Mouse (Mus musculus): ENCODE measurements around the gene Apol6.
A peak's percentile ranks its signal among the peaks of the same experiment; 100 is the strongest.

The Apol6 gene

DNA sequence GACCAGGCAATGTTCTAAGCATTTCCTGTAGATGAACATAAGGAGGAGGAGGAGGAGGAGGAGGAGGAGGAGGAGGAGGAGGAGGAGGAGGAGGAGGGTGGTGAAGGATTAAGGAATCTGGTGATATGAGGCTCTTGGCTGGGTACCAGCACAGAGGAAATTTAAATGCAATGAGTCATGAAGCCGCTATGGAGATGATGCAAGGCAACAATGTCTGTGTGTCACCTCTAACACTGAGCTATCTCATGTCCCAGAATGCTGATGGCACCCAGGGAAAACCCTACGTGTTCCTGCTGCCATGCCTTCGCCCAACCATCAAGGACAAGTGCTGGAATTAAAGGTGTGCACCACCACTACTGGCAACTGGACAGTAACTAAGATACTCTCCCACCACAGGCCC is 24.5 kb downstream of the Apol6 start:
- no peak for ATAC-seq (ENCODE audit: low TSS enrichment)

DNA sequence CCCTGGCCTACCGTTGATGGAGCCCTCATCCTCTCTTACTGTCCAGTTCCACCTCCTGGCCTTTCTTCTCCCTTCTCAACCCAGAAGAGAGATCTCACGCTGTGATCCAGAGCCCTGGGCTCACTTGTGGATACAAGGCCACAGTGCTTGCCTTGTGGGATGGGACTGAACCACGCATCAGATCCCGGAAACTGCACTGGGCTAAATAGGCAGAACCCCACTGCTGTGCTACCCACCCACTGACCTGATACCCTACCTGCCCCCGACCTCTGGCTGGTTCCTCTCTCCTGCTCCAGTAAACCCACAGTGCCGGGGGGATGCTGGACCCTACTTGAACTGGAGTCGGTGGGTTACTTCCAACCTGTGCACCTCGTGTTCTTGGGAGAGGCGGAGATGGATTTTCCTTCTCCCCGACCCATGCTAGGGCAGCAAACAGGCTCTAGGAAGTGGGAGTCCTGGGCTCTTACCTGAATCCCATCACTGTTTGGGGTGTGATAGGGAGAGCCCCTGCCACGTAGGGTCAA is 26.3 kb downstream of the Apol6 start:
- no peak for ATAC-seq (ENCODE audit: low TSS enrichment)

DNA sequence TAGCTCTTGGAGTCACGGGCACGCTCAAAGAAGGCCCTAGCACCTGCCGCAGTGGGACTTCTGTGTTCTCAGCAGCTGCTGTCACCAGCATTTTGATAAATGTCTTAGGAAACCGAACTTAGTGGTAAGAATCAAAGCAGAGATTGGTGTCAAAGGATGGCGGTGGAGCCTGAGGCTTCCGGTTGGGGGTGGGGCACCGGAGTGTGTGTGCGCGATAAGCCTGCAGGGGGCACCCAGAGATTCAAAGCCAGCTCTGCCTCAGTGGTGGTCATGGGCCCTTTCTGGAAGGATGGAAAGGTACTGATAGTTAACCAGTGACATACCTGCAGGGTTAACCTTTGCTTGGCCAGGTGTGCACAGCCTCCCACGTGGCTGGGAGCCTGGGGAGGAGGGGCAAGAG is 27.0 kb downstream of the Apol6 start:
- ATAC-seq (ENCODE audit: low TSS enrichment): peak; percentile 27; the same call in 1 of the 2 replicates

DNA sequence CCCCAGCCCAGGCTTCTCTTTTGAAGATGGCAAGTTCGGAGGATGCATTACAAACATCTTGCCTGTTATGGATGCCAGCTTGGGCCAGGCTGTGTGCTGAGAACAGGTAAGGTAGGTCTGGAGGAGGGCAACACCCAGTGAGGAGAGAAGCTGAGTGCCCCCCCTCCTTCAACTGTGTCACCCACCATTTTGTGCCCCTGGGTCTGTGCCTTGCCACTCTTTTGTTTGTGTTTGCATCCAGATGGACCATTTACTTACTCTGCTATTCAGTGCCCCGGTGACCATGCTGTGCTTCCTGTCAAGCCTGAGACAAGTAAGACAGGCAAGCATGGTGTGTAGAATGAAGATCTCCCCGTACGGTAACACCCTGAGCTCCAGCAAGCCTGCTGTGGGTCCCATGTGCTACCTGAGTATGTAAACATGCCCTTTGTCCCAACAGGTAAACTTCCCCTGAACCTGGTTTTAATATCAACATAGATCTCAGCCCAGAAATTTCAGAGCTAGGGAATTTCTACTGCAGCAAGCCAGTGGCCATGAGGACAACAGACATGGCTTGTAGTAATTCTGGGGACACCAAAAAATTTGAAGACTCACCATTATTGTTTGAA is 28.1 kb downstream of the Apol6 start:
- ATAC-seq (ENCODE audit: low TSS enrichment): no peak

DNA sequence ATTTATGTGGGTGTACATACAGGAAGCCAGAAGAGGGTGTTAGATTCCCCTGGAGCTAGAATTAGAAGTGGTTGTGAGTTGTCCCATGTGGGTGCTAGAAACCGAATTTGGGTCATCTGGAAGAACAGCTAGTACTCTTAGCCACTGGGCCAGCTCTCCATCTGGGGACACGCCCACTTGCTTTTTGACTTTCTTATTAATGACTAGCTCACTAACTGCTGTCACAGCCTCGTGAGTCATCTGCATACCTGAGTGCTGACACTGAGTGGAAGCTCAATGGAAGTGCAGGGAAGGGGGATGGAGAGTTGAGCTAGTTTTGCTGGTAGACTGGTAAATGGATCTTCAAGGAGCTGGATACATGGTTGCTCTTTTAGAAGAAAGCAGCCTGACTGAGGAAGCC is 32.0 kb downstream of the Apol6 start:
- ATAC-seq (ENCODE audit: low TSS enrichment): peak; percentile 26; the same call in 1 of the 2 replicates

DNA sequence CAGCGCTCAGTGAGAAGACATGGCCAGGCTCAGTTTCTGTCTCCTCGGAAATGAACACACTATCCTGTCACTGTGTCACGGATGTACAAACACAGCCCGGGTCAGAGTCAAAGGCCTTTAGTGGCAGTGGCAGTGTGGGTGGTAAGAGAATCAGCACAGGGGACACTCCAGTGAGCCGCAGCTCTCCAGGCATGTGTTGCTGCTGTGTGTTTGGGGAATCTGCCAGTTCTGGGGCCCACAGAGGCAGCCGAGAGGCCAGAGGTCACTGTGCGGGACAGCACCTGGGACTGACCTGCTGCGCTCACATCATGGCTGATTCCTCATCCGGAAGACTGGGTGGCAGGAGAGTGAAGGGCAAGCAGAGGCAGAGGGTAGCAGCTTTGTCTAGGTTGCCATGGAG is 33.4 kb downstream of the Apol6 start:
- ATAC-seq (ENCODE audit: low TSS enrichment): no peak

DNA sequence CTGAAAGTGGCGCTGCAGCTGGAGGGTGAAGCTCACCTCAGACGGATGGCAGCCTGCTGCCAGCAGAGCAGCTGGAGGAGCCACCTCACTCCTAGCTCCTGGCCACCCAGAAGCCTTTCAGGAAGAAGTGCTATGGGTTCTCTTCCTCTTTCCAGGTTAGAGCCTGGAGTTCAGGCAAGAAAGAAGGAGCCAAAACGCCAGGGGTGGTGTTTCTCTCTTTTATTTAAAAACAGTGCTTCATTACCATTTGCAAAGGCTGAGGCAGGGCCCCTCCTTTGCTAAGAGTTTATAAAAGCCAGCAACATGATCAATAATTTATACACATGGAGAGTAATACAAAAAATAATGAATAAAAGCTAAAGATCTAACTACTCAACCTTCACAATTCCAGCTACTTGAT is 34.3 kb downstream of the Apol6 start:
- no peak for ATAC-seq (ENCODE audit: low TSS enrichment)

DNA sequence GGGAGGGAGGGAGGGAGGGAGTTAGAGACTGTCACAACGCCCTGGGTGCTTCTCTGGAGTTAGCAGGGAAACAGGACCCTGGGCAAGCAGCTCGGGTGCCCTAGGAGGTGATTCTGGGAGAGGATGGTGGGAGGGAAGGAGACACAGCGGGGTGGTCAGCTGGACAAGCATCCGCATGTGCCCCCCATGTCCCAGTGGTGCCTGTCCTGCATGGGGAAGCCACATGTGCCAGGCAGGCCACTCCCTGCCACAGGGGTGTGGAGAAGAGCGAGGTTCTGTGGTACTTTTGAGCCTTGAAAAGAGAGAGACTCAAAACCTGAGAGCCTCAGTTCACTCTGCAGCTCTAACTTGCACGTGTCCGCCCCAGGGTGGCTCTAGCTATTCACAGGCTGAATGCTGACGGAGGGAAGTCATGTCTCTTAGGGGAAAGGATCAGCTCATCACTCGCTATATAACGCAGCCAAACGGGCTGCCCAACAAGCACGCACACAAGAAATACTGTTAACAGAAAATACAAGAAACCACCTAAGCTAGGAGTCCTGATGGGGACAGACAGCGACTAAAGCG is 34.8 kb downstream of the Apol6 start:
- no peak for ATAC-seq (ENCODE audit: low TSS enrichment)

DNA sequence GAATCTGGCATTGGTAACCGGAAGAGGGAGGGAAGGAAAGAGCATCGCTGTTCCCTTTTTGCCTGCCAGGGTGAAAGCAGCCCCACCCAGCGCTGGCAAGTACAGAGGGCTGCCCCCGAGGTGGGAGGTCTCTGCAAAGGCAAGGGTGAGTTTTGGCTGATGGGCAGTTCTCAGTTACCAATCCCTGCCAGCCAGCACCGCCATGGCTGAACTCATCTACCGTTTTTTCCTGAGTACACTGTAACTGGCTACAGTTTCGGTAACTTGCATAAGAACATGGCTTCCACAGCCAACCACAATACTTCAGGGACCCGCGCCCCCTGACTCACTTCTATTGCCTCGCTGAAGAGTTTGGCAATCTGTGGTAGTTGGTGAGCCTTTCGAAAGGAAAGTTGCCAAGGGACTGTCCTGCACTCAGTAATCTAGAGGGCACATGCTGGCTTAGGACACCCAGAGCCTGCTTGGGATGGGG is 35.4 kb downstream of the Apol6 start:
- no peak for ATAC-seq (ENCODE audit: low TSS enrichment)

DNA sequence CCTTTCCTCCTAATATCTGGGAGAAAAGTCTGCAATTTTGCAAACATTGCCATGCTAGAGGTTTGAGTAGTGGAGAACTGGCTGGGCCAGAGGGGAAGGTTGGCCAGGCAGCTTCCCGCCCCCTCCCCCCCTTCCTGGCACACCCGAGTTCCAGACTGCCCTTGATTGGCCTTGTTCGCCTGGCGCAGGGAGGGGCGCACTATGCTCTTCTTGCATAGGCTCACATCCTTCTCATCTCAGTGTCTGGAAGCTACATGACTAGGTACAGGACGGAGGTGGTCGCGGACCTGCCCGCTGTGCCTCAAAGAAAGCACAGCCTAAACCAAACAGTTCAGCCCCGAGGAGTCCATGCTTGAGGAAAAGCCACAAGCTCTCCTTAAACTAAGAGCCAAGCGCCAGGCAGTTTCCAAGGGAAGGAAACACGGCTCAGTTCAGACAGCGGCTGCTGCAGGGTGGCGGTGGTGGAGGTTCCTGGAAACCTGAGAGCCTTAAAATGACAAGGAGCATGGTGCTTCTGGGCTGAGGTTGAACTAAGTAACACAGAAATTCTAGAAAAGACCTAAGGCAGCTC is 36.2 kb downstream of the Apol6 start:
- ATAC-seq (ENCODE audit: low TSS enrichment): no peak

DNA sequence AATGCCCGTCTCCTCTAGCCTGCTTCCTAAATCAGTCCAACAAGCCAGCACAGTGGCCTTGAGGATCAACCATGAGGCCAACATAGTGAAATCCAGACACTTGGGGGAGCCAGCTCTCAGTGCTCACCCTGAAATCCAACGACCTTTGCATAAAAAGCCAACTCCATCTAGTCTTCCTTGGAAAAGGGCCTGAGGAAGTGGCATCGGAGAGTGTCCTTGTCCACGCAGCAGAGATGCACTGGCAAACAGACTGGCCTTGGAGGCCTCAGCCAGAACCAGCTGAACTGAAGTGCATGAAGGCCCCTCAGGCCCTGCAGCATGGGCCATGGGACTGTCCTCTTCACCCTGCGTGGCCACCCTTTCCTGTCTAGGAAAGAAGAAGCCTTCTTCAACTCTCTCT is 36.9 kb downstream of the Apol6 start:
- no peak for ATAC-seq (ENCODE audit: low TSS enrichment)

DNA sequence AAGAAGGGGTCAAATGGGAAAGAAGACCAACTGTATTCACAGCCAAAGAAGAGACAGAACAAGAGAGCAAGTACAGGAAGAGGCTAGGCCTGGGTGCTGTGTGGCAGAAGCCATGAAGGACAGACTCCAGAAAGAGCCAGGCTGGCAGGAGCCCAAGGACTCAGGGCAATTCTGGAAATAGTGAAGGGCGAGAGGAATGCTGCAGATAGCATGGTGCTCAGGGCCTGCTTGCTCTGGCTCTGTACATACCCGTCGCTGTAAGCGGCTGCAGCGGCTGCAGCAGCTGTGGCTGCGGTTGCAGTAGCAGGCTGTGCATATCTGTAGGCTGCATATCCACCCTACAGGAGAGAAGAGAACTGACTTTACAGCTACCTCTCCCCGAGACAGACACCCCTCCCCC is 41.3 kb downstream of the Apol6 start:
- peak; percentile 18; the same call in 1 of the 2 replicates for ATAC-seq (ENCODE audit: low TSS enrichment)

DNA sequence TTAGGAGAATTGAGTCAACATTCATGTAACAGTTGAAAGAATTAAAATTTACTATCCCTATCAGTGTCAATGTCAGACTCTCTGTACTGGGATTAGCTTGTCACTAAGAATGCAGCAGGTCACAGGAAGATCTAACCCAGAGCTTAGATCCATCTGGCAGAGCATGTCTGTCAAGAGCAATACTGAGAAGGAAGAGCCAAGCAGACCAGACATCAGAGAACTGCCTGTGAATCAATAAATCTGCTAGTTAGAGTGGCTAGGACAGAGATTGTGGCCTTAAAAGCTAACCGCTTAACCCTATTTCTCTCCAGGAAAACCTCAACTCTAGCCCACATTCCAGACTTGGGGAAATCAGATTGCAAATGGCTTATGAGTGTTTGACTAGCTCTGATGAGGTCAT is 42.0 kb downstream of the Apol6 start:
- ATAC-seq (ENCODE audit: low TSS enrichment): no peak

DNA sequence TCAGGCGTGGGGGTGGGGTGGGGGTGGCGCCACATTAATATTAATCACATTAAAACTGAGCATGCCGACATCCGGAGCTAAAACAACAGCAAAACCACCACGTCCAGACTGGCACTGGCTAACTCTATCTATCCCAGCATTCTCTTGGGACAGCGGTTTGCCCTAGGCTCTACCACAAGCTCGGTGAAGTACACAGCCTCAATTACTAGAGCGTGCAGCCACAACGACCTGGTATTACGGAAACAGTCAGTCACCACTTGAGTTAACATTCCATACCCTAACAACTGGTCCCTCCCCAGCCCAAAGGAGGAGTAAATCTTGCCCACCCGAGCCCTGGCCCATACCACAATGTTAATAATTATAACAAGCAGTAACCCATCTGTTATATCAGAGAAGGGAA is 44.7 kb downstream of the Apol6 start:
- no peak for ATAC-seq (ENCODE audit: low TSS enrichment)

DNA sequence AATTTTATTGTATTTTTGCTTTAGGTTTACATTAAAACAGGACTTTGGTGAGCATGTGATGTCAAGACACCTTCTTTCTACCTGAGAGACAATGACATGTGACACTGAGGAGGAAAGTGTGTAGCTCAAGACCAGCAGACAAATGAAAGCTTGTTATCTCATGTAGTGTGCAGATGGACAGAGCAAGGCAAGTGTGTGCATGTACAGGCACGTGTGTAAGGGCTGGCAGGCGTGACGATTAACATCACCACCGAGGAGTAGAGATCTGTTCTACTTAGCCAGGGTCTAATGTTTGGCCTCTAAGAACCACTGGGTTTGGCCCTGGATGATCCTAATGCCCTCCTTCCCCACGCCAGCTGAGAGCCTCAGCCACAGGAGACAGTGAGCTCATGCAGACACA is 46.0 kb downstream of the Apol6 start:
- ATAC-seq (ENCODE audit: low TSS enrichment): no peak

DNA sequence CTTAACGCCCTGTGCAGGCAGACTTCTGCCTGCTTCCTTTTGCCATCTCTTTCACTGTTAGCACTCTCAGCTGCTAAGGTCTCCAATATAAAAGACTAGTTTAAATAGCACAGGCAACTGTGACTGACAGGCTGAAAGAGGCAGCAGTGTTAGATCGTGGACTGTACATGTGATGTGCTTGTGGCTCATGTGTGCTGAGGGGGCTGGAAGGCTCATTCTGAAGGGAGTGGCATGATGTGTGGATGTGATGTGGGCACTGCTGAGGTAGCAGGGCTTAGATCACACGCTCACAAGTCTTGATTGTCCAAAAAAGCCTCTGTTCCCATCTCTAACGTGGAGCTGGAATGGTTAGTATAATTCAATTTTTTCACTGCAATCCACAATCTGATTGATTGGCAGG is 46.9 kb downstream of the Apol6 start:
- peak; percentile 74 for ATAC-seq (ENCODE audit: low TSS enrichment)

DNA sequence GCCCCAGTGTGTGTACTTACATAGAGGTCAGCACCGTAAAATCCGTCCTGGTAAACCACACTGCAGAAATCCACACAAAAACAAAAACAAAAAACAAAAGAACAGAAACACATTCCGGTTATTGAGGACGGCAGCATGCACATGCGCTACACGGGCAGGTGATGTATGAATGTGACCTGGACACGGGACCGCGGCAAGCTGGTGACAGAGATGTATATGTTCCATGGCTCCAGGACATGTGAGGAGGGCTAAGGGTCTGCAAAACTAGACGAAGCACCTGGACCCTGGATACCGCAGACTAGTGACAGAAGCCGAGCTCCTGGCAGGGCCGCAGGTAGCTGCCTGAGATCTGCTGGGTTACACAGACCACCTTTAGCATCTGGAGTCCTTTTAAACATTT is 49.9 kb downstream of the Apol6 start:
- ATAC-seq (ENCODE audit: low TSS enrichment): no peak

DNA sequence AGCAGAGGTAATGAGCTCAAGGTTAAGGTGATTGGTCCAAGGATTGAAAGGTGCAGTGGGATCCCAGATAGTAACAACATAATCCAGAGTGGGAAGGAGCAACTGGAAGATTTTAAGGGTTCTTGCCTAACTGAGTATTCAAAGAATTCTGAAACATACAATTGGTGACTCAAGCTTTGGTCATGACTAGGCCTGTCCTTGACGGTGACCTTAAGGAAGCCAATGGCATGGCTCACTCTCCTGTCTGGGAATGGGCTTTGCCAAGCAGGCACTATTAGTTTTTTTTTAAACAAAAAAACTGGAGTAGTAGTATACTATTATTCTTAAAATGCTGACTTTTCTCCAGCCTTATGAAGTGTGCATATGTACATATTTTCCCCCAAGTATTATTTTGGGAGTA is 50.7 kb downstream of the Apol6 start:
- ATAC-seq (ENCODE audit: low TSS enrichment): no peak

DNA sequence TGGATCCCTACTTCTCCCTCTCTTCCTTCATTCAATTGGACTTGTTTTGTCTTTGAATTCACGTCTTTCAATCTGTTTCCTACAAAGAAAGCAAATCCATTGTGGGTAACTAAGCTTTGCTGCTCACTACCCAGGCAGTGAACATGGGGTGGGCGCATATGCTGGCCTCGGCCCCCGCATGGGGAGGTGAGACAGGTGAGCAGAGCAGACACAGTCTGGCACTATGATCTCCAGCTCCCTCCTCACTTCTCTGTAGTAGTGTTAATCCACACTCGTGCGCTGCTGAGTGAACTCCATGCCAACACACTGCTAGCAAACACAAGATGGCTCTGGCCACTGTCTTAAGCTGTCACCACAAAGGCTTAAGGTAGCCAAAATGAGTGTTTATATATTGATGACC is 52.8 kb downstream of the Apol6 start:
- no peak for ATAC-seq (ENCODE audit: low TSS enrichment)

DNA sequence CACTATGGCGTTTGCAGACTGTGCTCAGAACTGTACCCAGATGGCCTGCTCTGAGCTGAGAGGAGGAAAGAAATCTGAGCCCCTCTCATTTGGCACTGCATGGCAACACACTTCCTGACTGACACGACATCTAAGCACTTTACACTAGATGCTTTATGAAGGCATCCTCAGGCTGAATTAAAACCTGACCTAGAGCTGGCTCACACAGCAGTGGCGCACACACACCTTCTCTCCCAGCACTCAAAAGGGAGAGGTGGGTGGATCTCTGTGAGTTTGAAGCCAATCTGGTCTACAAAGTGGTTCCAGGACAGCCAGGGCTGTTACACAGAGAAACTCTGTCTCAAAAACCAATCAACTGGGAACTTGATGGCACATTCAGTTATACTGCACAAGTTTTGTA is 55.2 kb downstream of the Apol6 start:
- peak; percentile 76 for ATAC-seq (ENCODE audit: low TSS enrichment)

DNA sequence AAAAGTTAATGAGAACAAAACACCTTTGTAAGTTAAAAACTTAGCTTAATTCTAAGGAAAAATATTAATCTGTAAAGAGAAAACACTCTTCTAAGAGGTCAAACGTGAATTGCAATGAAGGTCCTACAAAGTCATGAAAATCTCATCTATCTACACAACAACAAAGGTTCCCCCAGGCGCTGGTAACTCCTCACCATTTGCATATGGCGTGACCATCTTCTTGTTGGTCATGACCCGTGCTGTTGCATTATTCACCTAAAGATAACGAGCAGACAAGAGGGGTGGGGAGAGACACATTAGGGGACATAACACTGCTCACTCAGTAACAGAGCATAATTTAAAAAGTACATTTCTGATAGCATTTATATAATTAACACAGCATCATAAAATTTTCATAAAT is 58.2 kb downstream of the Apol6 start:
- ATAC-seq (ENCODE audit: low TSS enrichment): no peak

DNA sequence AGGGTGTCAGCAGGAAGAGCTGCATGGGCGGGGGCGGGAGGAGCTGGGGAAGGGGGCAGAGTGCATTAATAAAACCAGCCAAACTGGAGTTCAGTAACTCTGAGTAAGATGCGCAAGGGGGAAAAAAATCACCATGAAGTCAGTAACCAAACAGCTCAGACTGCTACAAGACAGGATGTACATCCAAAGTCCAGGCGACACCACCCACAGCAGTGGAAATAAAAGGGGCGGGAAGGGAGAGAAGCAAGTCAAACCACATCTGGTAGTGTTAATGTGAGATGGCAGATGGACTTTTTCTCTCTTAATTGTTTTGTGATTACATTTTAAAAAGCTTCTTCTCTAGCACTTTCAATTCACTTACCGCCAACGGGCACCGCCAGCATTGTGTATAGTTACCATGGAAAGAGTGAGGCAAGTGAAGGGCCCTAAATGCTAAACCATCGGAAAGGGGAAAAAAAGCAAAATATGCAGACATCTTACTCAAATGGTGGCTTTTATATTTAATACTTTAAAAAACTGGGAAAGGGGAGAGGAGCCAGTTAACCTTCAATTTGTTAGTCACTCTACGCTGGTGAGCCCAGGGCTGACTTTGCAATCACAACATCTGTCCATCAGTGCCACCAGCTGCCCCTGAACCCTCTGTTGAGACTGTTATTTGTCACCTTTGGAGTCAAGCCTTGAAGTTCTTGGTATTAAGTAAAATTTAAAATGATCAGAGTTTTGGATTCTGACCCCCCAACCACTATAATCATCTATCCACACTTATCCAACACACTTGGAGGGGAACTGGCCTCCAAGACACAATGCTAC is 60.0 kb downstream of the Apol6 start:
- ATAC-seq (ENCODE audit: low TSS enrichment): no peak

DNA sequence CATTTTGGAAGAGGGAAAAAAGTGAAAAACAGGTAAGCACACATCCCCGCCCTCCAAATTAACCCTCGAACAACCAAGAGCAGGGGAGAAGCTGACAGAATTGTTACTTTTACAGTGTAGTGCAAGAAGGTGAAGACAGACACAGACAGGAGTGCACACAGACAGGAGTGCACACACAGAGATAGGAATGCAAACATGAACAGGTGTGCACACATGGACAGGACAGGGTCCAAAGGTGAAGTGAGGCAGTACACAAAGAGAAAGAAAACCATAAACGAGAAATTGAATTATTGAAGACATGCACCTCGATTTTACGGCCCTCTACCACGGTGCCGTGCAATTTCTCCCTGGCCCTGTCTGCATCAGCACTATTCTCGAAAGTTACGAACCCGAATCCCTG is 60.7 kb downstream of the Apol6 start:
- no peak for ATAC-seq (ENCODE audit: low TSS enrichment)
